Mouse (Mus musculus) embryonic facial prominence, embryonic 10.5 days (tissue): Measurements from ENCODE around the gene Coro2b. TPM values are rescaled to one million over a fixed set of nuclear protein-coding genes. Genes with fewer than 3 reads are reported as not detected.

ENCODE experiments used
- DNase-seq: peaks from one replicate; pipeline ENCODE4 v3.0.0-alpha.2; 2017; ENCODE audit warnings: low spot score
- H3K27ac ChIP-seq: fragments of 300-500 bp; sonication (generic); replicated peaks from 2 replicates; pipeline ENCODE4 v1.5.1; 2016; ENCODE audit warnings: mild to moderate bottlenecking
- H3K27me3 ChIP-seq: fragments of 300-500 bp; sonication (generic); replicated peaks from 2 replicates; pipeline ENCODE4 v1.6.1; 2016; ENCODE audit warnings: low read depth, mild to moderate bottlenecking; ENCODE audit not compliant: poor library complexity, severe bottlenecking
- H3K36me3 ChIP-seq: fragments of 300-500 bp; sonication (generic); replicated peaks from 2 replicates; pipeline ENCODE4 v1.6.1; 2016; ENCODE audit warnings: mild to moderate bottlenecking, moderate library complexity
- H3K4me1 ChIP-seq: fragments of 300-500 bp; sonication (generic); 2 replicates; pipeline ENCODE4 v1.6.1; 2016
- H3K4me3 ChIP-seq: fragments of 300-500 bp; sonication (generic); 2 replicates; pipeline ENCODE4 v1.5.1; 2016; ENCODE audit warnings: mild to moderate bottlenecking, moderate library complexity
- H3K9me3 ChIP-seq: fragments of 300-500 bp; sonication (generic); 2 replicates; pipeline ENCODE4 v1.6.1; 2016; ENCODE audit warnings: mild to moderate bottlenecking
- WGBS: fragments of 180-500 bp; shearing (Covaris S2); methylation state at CpG from one replicate; pipeline ENCODE4 v1.1.7; 2016; 5-methylcytosine and 5-hydroxymethylcytosine counted together
- polyA plus RNA-seq: library from polyadenylated mRNA; unstranded; fragments of >200 nt; fragmentation: Nextera tagmentation; extraction: Ambion mirVana; gene quantifications from 2 replicates; pipeline ENCODE4 v1.2.1, GENCODE M21; 2016

Gene Coro2b
- polyA plus RNA-seq, 1 experiment from 2014 or later = 7.6 TPM

DNA sequence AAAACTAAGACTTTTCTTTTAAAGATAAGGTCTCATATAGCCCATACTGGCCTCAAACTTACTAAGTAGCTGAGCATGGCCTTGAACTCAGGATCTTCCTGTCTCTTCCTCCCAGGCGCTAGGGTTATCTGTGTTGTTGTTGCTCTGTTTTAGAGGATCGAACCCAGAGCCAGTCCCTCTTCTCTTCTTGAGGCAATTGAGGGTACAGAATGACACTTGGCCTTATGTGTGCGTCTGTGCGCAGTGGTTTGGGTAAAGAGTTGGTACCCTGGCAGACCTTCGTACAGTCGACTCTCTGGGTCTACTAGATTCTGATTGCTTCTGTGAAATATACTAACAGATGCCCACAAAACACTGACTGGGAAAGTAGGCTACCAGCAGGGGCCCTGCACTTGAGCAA is 114.9 kb downstream of the Coro2b start:
- 97% methylated on average over 6 of the region's 6 CpGs for WGBS
- peaks cover 4% of the 10 kb centered on the region; the same call in 1 of the 2 replicates for H3K9me3 ChIP-seq
- H3K36me3 ChIP-seq = peaks cover 7% of the 10 kb centered on the region
- H3K27ac ChIP-seq = no peak overlapping the region
- H3K4me1 ChIP-seq = peaks cover 23% of the 10 kb centered on the region
- no peak overlapping the region for H3K4me3 ChIP-seq
- H3K27me3 ChIP-seq = no peaks in the 10 kb centered on the region
- DNase-seq = no peak

DNA sequence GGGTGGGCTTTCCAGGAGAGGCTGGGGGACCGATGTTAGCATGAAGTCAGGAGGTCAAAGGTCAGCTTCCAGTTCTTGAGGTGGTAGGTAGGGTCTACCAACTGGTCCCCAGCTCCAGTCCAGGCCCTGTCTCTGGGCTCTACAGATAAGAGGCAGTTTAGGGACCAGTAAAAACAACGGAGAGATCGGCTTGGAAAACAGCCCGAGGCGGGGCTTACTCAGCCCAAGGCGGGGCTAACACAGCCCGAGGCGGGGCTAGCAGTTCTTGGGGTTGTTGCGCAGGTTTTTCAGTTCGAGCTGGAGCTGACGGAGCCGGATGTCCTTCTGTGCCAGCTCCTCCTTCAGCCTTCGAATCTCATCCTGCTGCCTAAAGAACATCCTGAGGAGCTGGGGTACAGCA is 115.8 kb downstream of the Coro2b start:
- H3K27me3 ChIP-seq = no peaks in the 10 kb centered on the region
- WGBS = 3% methylated on average over 13 of the region's 13 CpGs
- DNase-seq = peak; percentile 77
- H3K4me3 ChIP-seq = peak overlapping the region; percentile 47
- peaks cover 7% of the 10 kb centered on the region for H3K36me3 ChIP-seq
- H3K9me3 ChIP-seq = peaks cover 4% of the 10 kb centered on the region; the same call in 1 of the 2 replicates
- peaks cover 30% of the 10 kb centered on the region for H3K4me1 ChIP-seq
- peak overlapping the region; percentile 74 for H3K27ac ChIP-seq

DNA sequence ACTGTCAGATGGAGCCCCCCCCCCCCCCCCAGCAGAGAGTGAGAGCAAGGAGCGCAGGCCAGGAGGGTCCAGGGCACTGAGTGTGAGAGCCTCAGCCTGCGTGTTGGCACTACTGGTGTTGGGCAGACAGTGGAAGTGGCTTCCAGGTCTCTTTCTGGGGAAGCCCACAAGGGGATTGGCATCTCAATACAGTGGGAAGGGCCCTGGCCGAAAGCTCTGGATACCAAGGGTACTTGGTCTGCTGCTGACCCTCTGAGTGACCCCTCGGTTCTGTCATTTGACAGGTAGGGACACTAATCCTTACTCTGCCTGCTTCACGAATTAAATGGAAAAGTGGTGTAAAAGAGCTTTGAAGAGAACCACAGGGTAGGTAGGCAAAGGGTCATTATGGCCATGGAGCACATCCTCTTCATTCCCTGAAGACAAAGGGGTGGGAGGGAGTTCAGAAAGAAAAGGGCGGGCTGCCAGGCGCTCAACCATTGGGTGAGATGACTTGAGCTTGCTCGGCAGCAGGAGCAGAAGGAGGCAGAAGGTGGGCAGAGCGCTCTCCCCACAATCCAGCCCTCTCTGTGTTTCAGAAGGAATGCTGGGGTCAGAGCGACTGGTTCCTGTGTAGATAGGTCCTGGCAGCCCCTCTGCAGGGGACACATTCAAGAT is 116.5 kb downstream of the Coro2b start:
- peak overlapping the region; percentile 74 for H3K27ac ChIP-seq

DNA sequence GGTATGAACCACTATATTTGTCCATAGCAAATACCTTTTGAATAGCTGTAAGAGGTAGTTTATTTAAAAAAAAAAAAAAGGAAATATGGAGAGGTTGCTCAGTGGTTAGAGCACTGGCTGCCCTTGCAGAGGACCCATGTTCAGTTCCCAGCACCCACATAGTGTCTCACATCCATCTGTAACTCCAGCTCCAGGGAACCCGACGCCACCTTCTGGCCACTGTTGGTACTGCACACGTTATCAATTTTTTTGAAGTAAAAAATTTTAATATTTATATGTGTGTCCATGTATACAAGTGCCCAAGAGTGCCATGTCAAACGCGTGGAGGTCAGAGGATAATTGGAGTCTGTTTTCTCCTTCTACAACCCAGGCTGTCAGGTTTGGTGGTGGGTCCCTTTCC is 118.1 kb downstream of the Coro2b start:
- Histone ChIP-seq H3K27me3 (no peaks in the 10 kb centered on the region), H3K9me3 (peaks cover 4% of the 10 kb centered on the region; the same call in 1 of the 2 replicates), H3K27ac (no peak overlapping the region), H3K4me3 (no peak overlapping the region), H3K36me3 (no peaks in the 10 kb centered on the region; the same call in 1 of the 2 replicates), H3K4me1 (peaks cover 48% of the 10 kb centered on the region)
- WGBS = 62% methylated on average over 5 of the region's 5 CpGs
- no peak for DNase-seq

More for the DNA sequence above, 116.5 kb downstream of the Coro2b start:
- H3K36me3 ChIP-seq = peaks cover 7% of the 10 kb centered on the region
- H3K4me3 ChIP-seq = peak overlapping the region; percentile 47
- H3K9me3 ChIP-seq = peaks cover 4% of the 10 kb centered on the region; the same call in 1 of the 2 replicates
- no peak for DNase-seq
- H3K4me1 ChIP-seq = peaks cover 37% of the 10 kb centered on the region
- H3K27me3 ChIP-seq = no peaks in the 10 kb centered on the region
- WGBS = 44% methylated on average over 10 of the region's 10 CpGs

DNA sequence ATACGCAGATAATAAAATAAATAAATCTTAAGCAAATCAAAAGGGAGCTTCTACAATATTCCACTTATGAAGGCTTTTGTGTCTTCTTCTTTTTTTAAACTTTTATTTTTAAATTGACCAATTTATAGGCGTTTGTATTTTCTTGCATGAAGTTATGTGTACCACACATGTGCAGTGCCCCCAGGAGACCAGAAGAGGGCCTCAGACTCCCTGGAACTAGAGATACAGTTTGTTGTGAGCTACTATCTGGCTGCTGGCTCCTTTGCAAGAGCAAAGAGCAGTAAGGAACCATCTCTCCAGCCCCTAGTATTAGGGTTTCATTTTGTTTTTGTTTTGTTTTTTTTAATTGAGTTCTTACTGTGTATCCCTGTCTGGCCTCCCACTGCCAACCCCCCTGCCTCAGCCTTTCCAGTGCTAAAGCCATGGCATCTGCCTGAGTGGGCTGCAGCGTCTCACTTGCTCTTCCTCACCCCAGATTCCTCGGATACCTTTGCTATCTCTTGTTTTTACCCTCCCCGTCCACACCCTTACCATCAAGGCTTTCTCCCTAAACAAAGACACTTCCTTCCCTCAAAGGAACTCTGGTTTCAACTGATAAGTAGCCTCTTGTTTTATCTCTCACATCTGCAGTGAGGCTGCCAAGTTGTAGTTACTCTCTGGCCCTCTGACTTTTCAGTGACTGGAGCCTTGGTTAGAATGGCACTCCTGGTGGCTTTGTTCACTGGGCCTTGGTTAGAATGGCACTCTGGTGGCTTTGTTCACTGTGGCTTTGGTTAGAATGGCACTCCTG is 129.3 kb downstream of the Coro2b start:
- Histone ChIP-seq H3K36me3 (no peaks in the 10 kb centered on the region), H3K9me3 (no peaks in the 10 kb centered on the region), H3K27me3 (no peaks in the 10 kb centered on the region), H3K4me3 (no peak overlapping the region), H3K4me1 (no peaks in the 10 kb centered on the region), H3K27ac (no peak overlapping the region)
- DNase-seq = no peak
- WGBS = 73% methylated on average over 5 of the region's 5 CpGs

DNA sequence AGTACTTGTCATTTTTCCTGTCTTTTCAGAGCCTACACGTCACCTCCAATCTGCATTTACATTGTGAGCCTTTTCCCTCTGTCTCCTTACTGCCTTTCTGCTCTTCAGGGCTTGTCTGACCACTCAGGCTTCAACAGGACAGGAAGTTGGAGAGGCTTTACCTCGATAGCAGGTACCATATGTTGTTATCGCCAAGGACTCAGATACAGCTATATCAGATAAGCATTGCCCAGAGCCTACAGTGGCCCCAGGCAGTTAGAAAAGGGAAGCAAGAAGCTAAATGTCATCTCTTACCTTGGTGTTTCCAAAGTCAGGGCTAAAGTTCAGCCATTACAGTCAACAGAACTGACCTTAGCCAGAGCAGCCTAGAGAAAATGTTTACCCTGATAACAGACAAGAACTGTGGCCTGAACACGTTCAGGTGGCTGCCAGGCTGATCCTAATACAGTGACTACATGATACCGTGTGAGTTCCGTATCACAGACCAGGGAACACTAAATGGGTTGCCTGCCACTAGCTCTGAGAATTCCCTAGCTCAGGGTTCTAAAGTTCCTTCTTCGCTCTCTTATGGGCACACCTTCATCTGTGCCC is 130.3 kb downstream of the Coro2b start:
- WGBS = 86% methylated on average over 7 of the region's 7 CpGs
- Histone ChIP-seq H3K9me3 (no peaks in the 10 kb centered on the region), H3K27me3 (no peaks in the 10 kb centered on the region), H3K27ac (no peak overlapping the region), H3K4me3 (no peak overlapping the region), H3K4me1 (peaks cover 8% of the 10 kb centered on the region), H3K36me3 (no peaks in the 10 kb centered on the region)
- no peak for DNase-seq

DNA sequence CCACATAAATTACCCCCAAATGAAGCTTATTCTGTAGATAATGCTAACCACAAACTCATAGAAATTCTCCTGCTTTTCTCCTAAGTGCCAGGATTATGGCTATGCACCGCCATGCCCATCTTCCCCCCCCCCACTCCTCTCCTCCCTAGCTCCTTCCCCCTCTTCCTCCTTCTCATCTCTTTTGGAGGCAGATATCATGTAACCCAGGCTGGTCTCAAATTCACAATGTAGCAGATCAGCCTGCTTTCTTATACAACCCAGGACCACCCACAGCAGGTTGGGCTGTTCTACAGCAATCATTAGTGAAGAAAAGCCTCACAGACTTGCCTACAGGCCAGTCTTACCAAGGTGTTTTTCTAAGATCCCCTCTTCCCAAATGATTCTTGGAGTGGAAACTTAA is 135.3 kb downstream of the Coro2b start:
- WGBS = 56% methylated on average over 1 of the region's 1 CpGs
- H3K9me3 ChIP-seq = no peaks in the 10 kb centered on the region
- H3K4me1 ChIP-seq = peaks cover 16% of the 10 kb centered on the region
- H3K27ac ChIP-seq = peak overlapping the region; percentile 4; the same call in 1 of the 2 replicates
- no peaks in the 10 kb centered on the region for H3K36me3 ChIP-seq
- no peak for DNase-seq
- no peaks in the 10 kb centered on the region for H3K27me3 ChIP-seq
- no peak overlapping the region for H3K4me3 ChIP-seq

DNA sequence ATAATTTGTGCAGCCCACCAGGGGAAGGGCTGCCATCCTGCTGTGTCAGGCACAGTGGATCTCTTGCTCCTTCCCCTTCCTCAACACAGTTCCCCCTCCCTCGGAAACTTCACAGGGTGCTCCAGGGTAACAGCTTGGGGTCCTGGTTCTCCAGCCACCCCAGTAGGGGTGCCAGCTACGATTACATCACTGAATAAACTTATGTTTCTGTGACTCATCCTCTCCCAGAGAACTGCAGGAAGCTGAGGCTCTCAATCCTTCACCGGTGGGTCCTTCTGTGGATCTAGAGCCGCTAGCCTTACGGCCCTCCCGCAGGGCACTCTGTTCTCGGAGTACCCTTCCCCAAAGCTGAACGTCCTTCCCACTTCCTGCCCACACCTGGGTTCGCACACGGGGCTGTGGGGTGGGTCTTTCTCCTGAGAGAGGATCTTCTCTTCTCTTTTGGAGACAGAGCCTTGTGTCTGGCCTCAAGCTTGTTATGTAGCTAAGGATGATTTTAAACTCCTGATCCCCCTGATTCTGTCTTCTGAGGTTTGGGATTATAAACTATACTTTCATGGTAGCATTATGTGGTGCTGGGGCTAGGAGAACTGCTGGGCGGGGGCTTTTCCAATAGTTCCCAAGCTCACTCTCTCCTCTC is 136.2 kb downstream of the Coro2b start:
- Histone ChIP-seq H3K4me3 (no peak overlapping the region), H3K9me3 (no peaks in the 10 kb centered on the region), H3K36me3 (no peaks in the 10 kb centered on the region), H3K27ac (0 out of 2 replicates have a peak overlapping the region, but pooled peaks have one; percentile 40), H3K4me1 (peaks cover 16% of the 10 kb centered on the region), H3K27me3 (no peaks in the 10 kb centered on the region)
- 74% methylated on average over 11 of the region's 11 CpGs for WGBS
- no peak for DNase-seq

DNA sequence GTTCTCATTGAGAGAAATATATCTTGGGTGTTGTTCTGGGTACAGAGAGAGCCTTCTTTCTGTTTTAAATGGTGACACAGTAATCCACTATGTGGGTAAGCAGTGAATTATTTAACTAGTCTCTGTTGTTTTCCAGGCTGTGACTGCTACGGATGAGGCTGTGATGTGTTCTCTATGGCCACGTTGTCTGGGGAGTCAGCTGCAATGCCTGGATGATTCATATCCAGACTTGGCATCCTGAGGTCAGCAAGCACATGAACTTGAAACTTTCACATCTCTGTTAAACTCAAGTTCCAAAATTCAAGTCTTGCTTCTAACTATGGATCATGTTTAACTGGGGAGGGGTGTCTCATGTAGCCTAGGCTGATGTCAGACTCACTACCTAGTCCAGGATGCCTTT is 142.7 kb downstream of the Coro2b start:
- Histone ChIP-seq H3K9me3 (no peaks in the 10 kb centered on the region), H3K27me3 (no peaks in the 10 kb centered on the region), H3K36me3 (no peaks in the 10 kb centered on the region), H3K27ac (no peak overlapping the region), H3K4me1 (no peaks in the 10 kb centered on the region), H3K4me3 (no peak overlapping the region)
- 86% methylated on average over 2 of the region's 2 CpGs for WGBS
- DNase-seq = no peak

DNA sequence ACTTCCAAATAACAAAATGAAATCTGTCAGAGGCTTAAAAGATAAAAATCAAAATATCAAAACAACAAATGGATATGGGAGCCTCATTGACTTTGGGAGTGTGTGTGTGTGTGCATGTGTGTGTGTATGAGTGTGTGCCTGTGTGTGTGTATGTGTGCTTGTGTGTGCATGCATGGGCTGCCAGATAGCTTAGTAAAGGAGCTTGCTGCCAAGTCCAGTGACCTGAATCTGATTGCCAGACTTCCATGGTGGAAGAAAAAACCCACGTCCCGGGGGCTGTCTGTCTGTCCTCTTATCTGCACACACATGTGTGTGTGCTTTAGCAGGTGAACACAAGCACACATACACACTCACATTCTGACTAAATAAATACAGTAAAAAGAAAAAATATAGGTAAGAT is 143.3 kb downstream of the Coro2b start:
- no peaks in the 10 kb centered on the region for H3K36me3 ChIP-seq
- 78% methylated on average over 2 of the region's 2 CpGs for WGBS
- no peak overlapping the region for H3K27ac ChIP-seq
- no peak overlapping the region for H3K4me3 ChIP-seq
- no peak for DNase-seq
- H3K27me3 ChIP-seq = no peaks in the 10 kb centered on the region
- H3K9me3 ChIP-seq = no peaks in the 10 kb centered on the region
- H3K4me1 ChIP-seq = no peaks in the 10 kb centered on the region

DNA sequence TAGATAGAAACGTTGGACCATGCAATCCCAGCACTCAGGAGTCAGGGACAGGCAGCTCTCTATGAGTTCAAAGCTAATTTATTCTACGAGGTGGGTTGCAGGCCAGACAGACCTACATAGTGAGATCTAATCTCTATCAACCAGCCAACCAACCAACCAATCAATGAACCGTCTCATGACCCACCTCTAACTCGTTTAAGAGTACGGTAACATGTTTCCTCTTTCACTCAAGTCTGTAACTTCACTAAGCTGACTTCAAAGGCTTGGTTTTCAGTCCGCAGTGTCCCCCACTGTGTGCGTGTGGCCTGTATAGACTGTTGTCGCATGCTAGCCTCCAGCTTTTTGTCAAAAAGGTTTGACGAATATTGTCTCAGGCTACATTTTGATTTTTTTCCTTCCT is 147.1 kb downstream of the Coro2b start:
- H3K9me3 ChIP-seq = no peaks in the 10 kb centered on the region

DNA sequence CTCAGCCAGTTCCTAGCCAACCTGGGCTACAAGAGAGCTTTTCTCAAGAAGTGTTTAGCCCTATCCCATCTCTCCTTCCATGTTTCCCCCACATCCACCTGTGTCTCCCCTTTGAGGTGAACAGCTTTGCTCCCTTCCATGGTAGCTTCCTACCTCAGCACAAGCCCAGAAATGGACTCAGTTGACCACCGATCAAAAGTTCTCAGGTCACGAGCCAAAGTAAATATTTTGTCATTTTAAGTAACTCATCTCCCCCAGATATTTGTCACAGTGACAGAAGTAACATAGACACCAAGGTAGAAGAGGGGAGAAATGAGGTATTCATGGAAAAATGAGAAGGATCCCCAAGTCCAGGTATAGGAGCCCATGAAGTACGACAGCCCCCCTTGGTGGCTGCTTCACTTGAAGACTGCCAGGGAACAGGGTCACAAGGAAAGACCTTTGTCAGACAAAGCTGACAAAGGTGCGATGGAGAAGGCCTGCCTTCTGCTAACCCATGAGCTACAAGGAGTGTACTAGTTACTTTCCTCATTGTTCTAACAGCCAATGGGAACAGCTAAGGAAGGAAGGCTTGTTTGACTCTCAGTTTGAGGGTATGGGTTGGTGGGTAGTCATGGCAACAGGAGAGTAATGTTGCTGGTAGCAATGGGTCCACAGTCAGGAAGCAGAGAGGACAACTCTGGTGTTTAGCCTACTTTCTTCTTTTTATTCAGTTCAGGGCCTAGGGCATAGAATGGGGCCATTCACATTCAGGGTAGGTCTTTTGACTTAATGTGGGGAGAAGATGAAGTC is 150.9 kb downstream of the Coro2b start:
- no peaks in the 10 kb centered on the region for H3K9me3 ChIP-seq
- 87% methylated on average over 4 of the region's 4 CpGs for WGBS
- H3K4me1 ChIP-seq = 0 out of 2 replicates have a peak, but pooled peaks cover 4% of the 10 kb centered on the region
- peaks cover 5% of the 10 kb centered on the region; the same call in 1 of the 2 replicates for H3K36me3 ChIP-seq
- H3K27me3 ChIP-seq = no peaks in the 10 kb centered on the region
- H3K27ac ChIP-seq = no peak overlapping the region
- no peak overlapping the region for H3K4me3 ChIP-seq
- DNase-seq = no peak

More for the DNA sequence above, 147.1 kb downstream of the Coro2b start:
- Histone ChIP-seq H3K4me1 (no peaks in the 10 kb centered on the region), H3K27ac (no peak overlapping the region), H3K36me3 (no peaks in the 10 kb centered on the region), H3K27me3 (no peaks in the 10 kb centered on the region), H3K4me3 (no peak overlapping the region)
- no peak for DNase-seq
- 74% methylated on average over 9 of the region's 9 CpGs for WGBS
